ENCODE assay signal across 20 mouse cellular contexts in the genomic region with DNA sequence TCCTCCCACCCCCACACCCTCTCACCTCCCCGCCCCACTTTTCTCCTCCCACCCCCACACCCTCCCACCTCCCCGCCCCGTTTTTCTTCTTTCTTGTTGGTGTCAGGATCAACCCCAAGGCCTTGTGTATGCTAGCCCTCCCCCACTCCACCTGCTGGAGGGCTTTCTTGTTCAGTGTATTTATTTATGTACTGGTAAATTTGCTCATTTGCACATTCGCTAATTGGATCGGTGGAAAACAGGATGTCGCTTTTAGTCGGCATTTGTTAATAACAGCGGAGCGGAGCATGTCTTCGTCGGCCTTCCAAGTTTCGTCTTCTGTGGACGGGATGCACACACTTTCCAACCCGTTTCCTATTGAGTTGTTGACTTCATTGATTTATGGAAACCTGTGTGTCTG.
DNase-seq lines count a peak whose midpoint lies in the region; ATAC-seq and TF ChIP-seq lines count a peak whose summit lies in the region.
"Had no signal": no experiment of that assay in that cellular context is flagged by ENCODE, and none has a peak within 500 bp of the region (broad histone marks: within the 10 kb centered on the region; RNA-seq: fewer than 3 reads in every experiment).

No protein-coding gene starts in this region.

- H3K4me1 ChIP-seq in forebrain, embryonic 14.5 days (ENCODE audit: control insufficient read depth, insufficient read depth, low read length), result no peaks in the 10 kb centered on the region
- no peaks in the 10 kb centered on the region for H3K4me1 ChIP-seq in forebrain, postnatal 0 days (ENCODE audit: insufficient read depth)
- peaks cover 4% of the 10 kb centered on the region; the same call in 1 of the 2 replicates for H3K4me1 ChIP-seq in forebrain, embryonic 16.5 days (replicated peaks; ENCODE audit: control insufficient read depth, insufficient read depth, low read length)
- H3K4me1 ChIP-seq in forebrain, embryonic 13.5 days, result 0 out of 2 replicates have a peak, but pooled peaks cover 3% of the 10 kb centered on the region

- H3K9ac ChIP-seq in forebrain, embryonic 14.5 days (ENCODE audit: low read length), result no peak overlapping the region
- H3K9ac ChIP-seq in forebrain, postnatal 0 days, result no peak overlapping the region
- H3K9ac ChIP-seq in forebrain, embryonic 16.5 days (replicated peaks; ENCODE audit: low read depth, low read length), result no peak overlapping the region
- no peak overlapping the region for H3K9ac ChIP-seq in forebrain, embryonic 13.5 days
- H3K9ac ChIP-seq: embryonic facial prominence, embryonic 12.5 days had no signal

- no peaks in the 10 kb centered on the region for H3K27me3 ChIP-seq in forebrain, embryonic 14.5 days (replicated peaks; ENCODE audit: control insufficient read depth, insufficient read depth, low read length)
- no peaks in the 10 kb centered on the region for H3K27me3 ChIP-seq in forebrain, postnatal 0 days (ENCODE audit: insufficient read depth, low read length)
- H3K27me3 ChIP-seq in forebrain, embryonic 16.5 days (replicated peaks; ENCODE audit: control insufficient read depth, insufficient read depth, low read length), result no peaks in the 10 kb centered on the region
- H3K27me3 ChIP-seq in forebrain, embryonic 13.5 days, result no peaks in the 10 kb centered on the region
- H3K27me3 ChIP-seq: embryonic facial prominence, embryonic 12.5 days had no signal

- WGBS in forebrain, embryonic 14.5 days, result 32% methylated on average over 14 of the region's 14 CpGs
- WGBS in forebrain, postnatal 0 days, result 37% methylated on average over 14 of the region's 14 CpGs
- 29% methylated on average over 14 of the region's 14 CpGs for WGBS in forebrain, embryonic 16.5 days
- WGBS in forebrain, embryonic 13.5 days, result 54% methylated on average over 14 of the region's 14 CpGs

- no peak overlapping the region for H3K4me3 ChIP-seq in forebrain, embryonic 14.5 days (ENCODE audit: low read depth, low read length)
- H3K4me3 ChIP-seq in forebrain, postnatal 0 days (ENCODE audit: low read depth, low read length), result no peak overlapping the region
- no peak overlapping the region for H3K4me3 ChIP-seq in forebrain, embryonic 16.5 days (replicated peaks; ENCODE audit: low read length)
- H3K4me3 ChIP-seq in forebrain, embryonic 13.5 days, result no peak overlapping the region
- H3K4me3 ChIP-seq: embryonic facial prominence, embryonic 10.5 days; embryonic facial prominence, embryonic 12.5 days had no signal

- no peaks in the 10 kb centered on the region for H3K9me3 ChIP-seq in forebrain, embryonic 14.5 days (replicated peaks; ENCODE audit: control insufficient read depth, low read length)
- H3K9me3 ChIP-seq in forebrain, postnatal 0 days (ENCODE audit: low read length), result no peaks in the 10 kb centered on the region
- no peaks in the 10 kb centered on the region for H3K9me3 ChIP-seq in forebrain, embryonic 16.5 days (ENCODE audit: control insufficient read depth, low read length)
- no peaks in the 10 kb centered on the region for H3K9me3 ChIP-seq in forebrain, embryonic 13.5 days (replicated peaks)
- H3K9me3 ChIP-seq: embryonic facial prominence, embryonic 10.5 days; embryonic facial prominence, embryonic 12.5 days had no signal

- H3K27ac ChIP-seq in forebrain, embryonic 14.5 days (ENCODE audit: low read depth, low read length), result no peak overlapping the region
- no peak overlapping the region for H3K27ac ChIP-seq in forebrain, postnatal 0 days (ENCODE audit: low read depth, low read length)
- H3K27ac ChIP-seq in forebrain, embryonic 16.5 days (ENCODE audit: low read length), result no peak overlapping the region
- no peak overlapping the region for H3K27ac ChIP-seq in forebrain, embryonic 13.5 days
- H3K27ac ChIP-seq: embryonic facial prominence, embryonic 10.5 days; embryonic facial prominence, embryonic 12.5 days had no signal

- TF ChIP-seq CTCF in forebrain, postnatal 0 days (IDR thresholded peaks at IDR 0.05; ENCODE audit: low read depth), result no peak

- no peak overlapping the region for H3K4me2 ChIP-seq in forebrain, embryonic 14.5 days (ENCODE audit: low read length)
- no peak overlapping the region for H3K4me2 ChIP-seq in forebrain, postnatal 0 days (ENCODE audit: low read depth)
- H3K4me2 ChIP-seq in forebrain, embryonic 16.5 days (ENCODE audit: low read length), result peak overlapping the region; percentile 3; the same call in 1 of the 2 replicates
- H3K4me2 ChIP-seq in forebrain, embryonic 13.5 days, result no peak overlapping the region
- H3K4me2 ChIP-seq: embryonic facial prominence, embryonic 12.5 days had no signal

- no peaks in the 10 kb centered on the region for H3K36me3 ChIP-seq in forebrain, embryonic 14.5 days (ENCODE audit: control insufficient read depth, insufficient read depth, low read length)
- no peaks in the 10 kb centered on the region for H3K36me3 ChIP-seq in forebrain, postnatal 0 days (ENCODE audit: insufficient read depth)
- H3K36me3 ChIP-seq in forebrain, embryonic 16.5 days (ENCODE audit: control insufficient read depth, insufficient read depth), result no peaks in the 10 kb centered on the region
- no peaks in the 10 kb centered on the region for H3K36me3 ChIP-seq in forebrain, embryonic 13.5 days (ENCODE audit: poor library complexity, severe bottlenecking)
- H3K36me3 ChIP-seq: embryonic facial prominence, embryonic 10.5 days; embryonic facial prominence, embryonic 12.5 days; G1E had no signal

- DNase-seq in forebrain, embryonic 14.5 days (ENCODE audit: low spot score), result peak; percentile 69
- DNase-seq in forebrain, postnatal 0 days, result no peak
- DNase-seq in R1 (ENCODE audit: low read depth, low spot score), result peak; percentile 10
- DNase-seq in thymus, adult 18-20 months, result no peak
- DNase-seq: adrenal gland, adult 2 months; adrenal gland, postnatal 10 days; adrenal gland, postnatal 25 days; B cell, adult 2 months; cerebellum, adult 11-12 months; cerebellum, adult 2 months; cerebellum, adult 9-10 months; cerebellum, postnatal 10 days; cerebellum, postnatal 25 days had no signal

- no peak for ATAC-seq in forebrain, embryonic 14.5 days
- ATAC-seq in forebrain, postnatal 0 days, result no peak
- no peak for ATAC-seq in forebrain, embryonic 16.5 days
- no peak for ATAC-seq in forebrain, embryonic 13.5 days
- ATAC-seq: CD4-positive, CD25-positive, alpha-beta regulatory T cell, adult 4 months; Patski had no signal

Comparison
In these comparisons a context has a peak if more than half of its experiments do, and no peak if none do; other contexts are left out.
1. DNase-seq: peak in forebrain, embryonic 14.5 days (single experiment) and R1 (single experiment); none in forebrain, postnatal 0 days (single experiment) and thymus, adult 18-20 months (0 of 2).